8 mouse cellular contexts compared by ENCODE assay signal in genomic region chr13:19618841-19619215, GRCm38 (mm10). TPM values are rescaled to one million over a fixed set of nuclear protein-coding genes. Genes with fewer than 3 reads are reported as not detected.
A peak's percentile ranks its signal among the peaks of the same experiment; 100 is the strongest.
DNase-seq lines count a peak whose midpoint lies in the region; ATAC-seq and TF ChIP-seq lines count a peak whose summit lies in the region.

No protein-coding gene starts in this region.

- H3K36me3 ChIP-seq in forebrain, postnatal 0 days (ENCODE audit: insufficient read depth), result no peaks in the 10 kb centered on the region
- no peaks in the 10 kb centered on the region for H3K36me3 ChIP-seq in liver, embryonic 14.5 days (replicated peaks; ENCODE audit: control insufficient read depth, insufficient read depth, low read depth)

- H3K4me2 ChIP-seq in forebrain, postnatal 0 days (ENCODE audit: low read depth), result peak overlapping the region; percentile 84
- H3K4me2 ChIP-seq in liver, embryonic 14.5 days (ENCODE audit: low read depth), result peak overlapping the region; percentile 83

- 11% methylated on average over 5 of the region's 5 CpGs for whole genome bisulfite sequencing in lung, adult 2 months
- 3% methylated on average over 5 of the region's 5 CpGs for WGBS in forebrain, postnatal 0 days
- WGBS in liver, embryonic 14.5 days (ENCODE audit: insufficient replicate concordance), result 10% methylated on average over 5 of the region's 5 CpGs

- no peak for TF ChIP-seq CTCF in lung, adult 2 months (IDR thresholded peaks at IDR 0.05; ENCODE audit: insufficient read depth, low read length)
- TF ChIP-seq CTCF in brain, embryonic 14.5 days (IDR thresholded peaks at IDR 0.05; ENCODE audit: borderline replicate concordance, extremely low read depth, insufficient read depth, insufficient read length), result no peak
- no peak for TF ChIP-seq CTCF in forebrain, postnatal 0 days (IDR thresholded peaks at IDR 0.05; ENCODE audit: low read depth)
- no peak for TF ChIP-seq CTCF in liver, embryonic 14.5 days (IDR thresholded peaks at IDR 0.05; ENCODE audit: low read depth)

- 0 out of 2 replicates have a peak, but pooled peaks cover 4% of the 10 kb centered on the region for H3K27me3 ChIP-seq in forebrain, postnatal 0 days (ENCODE audit: insufficient read depth, low read length)
- peaks cover 7% of the 10 kb centered on the region for H3K27me3 ChIP-seq in liver, embryonic 14.5 days (ENCODE audit: control insufficient read depth, insufficient read depth, low read length)

- ATAC-seq in forebrain, postnatal 0 days, result peak; percentile 30
- ATAC-seq in liver, embryonic 14.5 days (ENCODE audit: insufficient read depth), result peak; percentile 73
- ATAC-seq in monocyte, adult 5-6 weeks (replicated peaks; ENCODE audit: insufficient number of reproducible peaks, low FRiP score, low TSS enrichment, poor library complexity, severe bottlenecking), result no peak

- H3K4me1 ChIP-seq in lung, adult 2 months (ENCODE audit: control insufficient read depth, insufficient read depth, low read length), result peaks cover 4% of the 10 kb centered on the region
- H3K4me1 ChIP-seq in forebrain, postnatal 0 days (ENCODE audit: insufficient read depth), result peaks cover 4% of the 10 kb centered on the region; the same call in 1 of the 2 replicates
- H3K4me1 ChIP-seq in liver, embryonic 14.5 days (replicated peaks; ENCODE audit: control insufficient read depth in 2 of 2, insufficient read depth in 2 of 2, low read length in 1 of 2), result peaks cover 0 to 11% of the 10 kb centered on the region in 2 experiments

- H3K9ac ChIP-seq in forebrain, postnatal 0 days, result peak overlapping the region; percentile 91
- H3K9ac ChIP-seq in liver, embryonic 14.5 days (replicated peaks), result peak overlapping the region; percentile 82

- no peak for DNase-seq in lung, adult 2 months
- no peak for DNase-seq in lung, postnatal 36 days
- DNase-seq in brain, embryonic 14.5 days (ENCODE audit: low read depth), result peak; percentile 74
- peak; percentile 58 for DNase-seq in forebrain, postnatal 0 days
- DNase-seq in liver, embryonic 14.5 days (ENCODE audit: low read depth in 3 of 3, low spot score in 3 of 3), result no peak
- no peak for DNase-seq in thymus, postnatal 10 days (ENCODE audit: low spot score in 2 of 2)
- DNase-seq in kidney, adult 11 months, result no peak

- TF ChIP-seq EP300 in liver, embryonic 14.5 days (IDR thresholded peaks at IDR 0.05; ENCODE audit: low read depth), result no peak

- peak overlapping the region; percentile 85 for H3K27ac ChIP-seq in forebrain, postnatal 0 days (ENCODE audit: low read depth, low read length)
- no peak overlapping the region; the same call in none of the 2 replicates for H3K27ac ChIP-seq in liver, embryonic 14.5 days

- no peak for TF ChIP-seq POLR2A in lung, adult 2 months (IDR thresholded peaks at IDR 0.05; ENCODE audit: borderline replicate concordance, extremely low read depth, low read depth, low read length)
- no peak for TF ChIP-seq POLR2A in brain, embryonic 14.5 days (IDR thresholded peaks at IDR 0.05; ENCODE audit: borderline replicate concordance, extremely low read depth, insufficient read depth, insufficient read length, poor library complexity, severe bottlenecking)

- H3K4me3 ChIP-seq in lung, adult 2 months (replicated peaks; ENCODE audit: extremely low read depth, low read depth, low read length), result peak overlapping the region; percentile 71
- peak overlapping the region; percentile 88 for H3K4me3 ChIP-seq in forebrain, postnatal 0 days (ENCODE audit: low read depth, low read length)
- peak overlapping the region; percentile 69 to 70 for H3K4me3 ChIP-seq in liver, embryonic 14.5 days (ENCODE audit: insufficient read depth in 1 of 2, low read depth in 2 of 2, low read length in 2 of 2)

- no peaks in the 10 kb centered on the region for H3K9me3 ChIP-seq in forebrain, postnatal 0 days (ENCODE audit: low read length)
- no peaks in the 10 kb centered on the region for H3K9me3 ChIP-seq in liver, embryonic 14.5 days (ENCODE audit: control insufficient read depth, low read length)

RNA-seq across cellular contexts. Expression of gene Epdr1, which starts 0.9 kb away (rescaled TPM):
- 19.6 and 21.6 TPM in 2 replicates for polyA plus RNA-seq in lung, adult 2 months (2012; rRNA removed)
- 15.5 and 19.3 TPM in 2 replicates for polyA plus RNA-seq in brain, embryonic 14.5 days (2012; rRNA removed)
- total RNA-seq in forebrain, postnatal 0 days (2014; rRNA removed), result 29.6 and 29.8 TPM in 2 replicates
- 29.1 and 34.4 TPM in 2 replicates for polyA plus RNA-seq in forebrain, postnatal 0 days (2015; fragmentation: Nextera tagmentation; extraction: Ambion mirVana)
- polyA plus RNA-seq in liver, embryonic 14.5 days (2012; rRNA removed), result 8.3 and 9.0 TPM in 2 replicates
- polyA plus RNA-seq in liver, embryonic 14.5 days (2014; fragmentation: Nextera tagmentation; extraction: Ambion mirVana), result 14.7 and 18.6 TPM in 2 replicates
- 1.5 TPM in 1 of 3 replicates, not detected in the others for total RNA-seq in monocyte, adult 5-6 weeks (2017)

RNA-seq across cellular contexts. Expression of gene Sfrp4, which starts 4.1 kb away (rescaled TPM):
- polyA plus RNA-seq in lung, adult 2 months (2012; rRNA removed), result 1.9 and 4.2 TPM in 2 replicates
- polyA plus RNA-seq in brain, embryonic 14.5 days (2012; rRNA removed), result 3.2 and 3.4 TPM in 2 replicates
- 1.7 and 2.2 TPM in 2 replicates for total RNA-seq in forebrain, postnatal 0 days (2014; rRNA removed)
- polyA plus RNA-seq in forebrain, postnatal 0 days (2015; fragmentation: Nextera tagmentation; extraction: Ambion mirVana), result 1.5 and 3.0 TPM in 2 replicates
- polyA plus RNA-seq in liver, embryonic 14.5 days (2012; rRNA removed), result 0.66 and 0.69 TPM in 2 replicates
- 0.25 and 0.44 TPM in 2 replicates for polyA plus RNA-seq in liver, embryonic 14.5 days (2014; fragmentation: Nextera tagmentation; extraction: Ambion mirVana)
- total RNA-seq in monocyte, adult 5-6 weeks (2017), result not detected in 3 replicates

Comparison
In these comparisons a context has a peak if more than half of its experiments do, and no peak if none do; other contexts are left out.
1. DNase-seq: peak in brain, embryonic 14.5 days (single experiment) and forebrain, postnatal 0 days (single experiment); none in lung, adult 2 months (single experiment), lung, postnatal 36 days (single experiment), liver, embryonic 14.5 days (0 of 3), thymus, postnatal 10 days (0 of 2) and kidney, adult 11 months (single experiment).
2. Peak in every context shown above with its lines, with median percentiles within 50 percentile points of each other: H3K4me3 ChIP-seq.